Mouse (Mus musculus) spleen, adult 12 weeks (tissue): ENCODE measurements around the gene Plekhh3.
A peak's percentile ranks its signal among the peaks of the same experiment; 100 is the strongest.

Source experiments
- DNase-seq: peaks from one replicate; pipeline ENCODE4 v3.0.0; 2022; ENCODE audit warnings: low spot score

The Plekhh3 gene

GRCm38 (mm10) chr11:101170811-101171610 is at the start of gene Plekhh3:
Plekhh3 (minus strand) TSS chr11:101171351.
- DNase-seq: no peak

DNA sequence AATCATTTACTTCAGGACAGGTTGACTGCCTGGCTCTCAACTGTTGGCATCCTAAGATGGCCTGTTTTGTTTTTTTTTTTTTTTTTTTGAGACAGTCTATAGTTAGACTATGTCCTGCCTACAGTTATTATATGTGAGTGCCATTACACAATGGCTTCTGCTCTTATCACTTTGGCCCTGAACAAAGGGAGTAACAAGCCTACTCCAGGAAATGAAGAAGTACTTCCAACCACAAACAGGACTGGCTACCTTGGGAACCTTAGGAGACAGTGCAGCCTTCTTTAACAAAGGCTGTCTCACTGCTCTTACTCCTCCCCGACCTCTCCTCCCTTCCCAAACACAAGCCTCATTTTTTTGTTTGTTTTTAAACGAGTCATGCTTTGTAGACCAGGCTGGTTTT is 49.7 kb upstream of the Plekhh3 start:
- DNase-seq: no peak

GRCm38 (mm10) chr11:101218436-101219055 is 47.4 kb upstream of the Plekhh3 start:
- DNase-seq: no peak

- DNase-seq: no peak
These were observed 45.8 kb upstream of the Plekhh3 start for GRCm38 (mm10) chr11:101216936-101217335.

DNA sequence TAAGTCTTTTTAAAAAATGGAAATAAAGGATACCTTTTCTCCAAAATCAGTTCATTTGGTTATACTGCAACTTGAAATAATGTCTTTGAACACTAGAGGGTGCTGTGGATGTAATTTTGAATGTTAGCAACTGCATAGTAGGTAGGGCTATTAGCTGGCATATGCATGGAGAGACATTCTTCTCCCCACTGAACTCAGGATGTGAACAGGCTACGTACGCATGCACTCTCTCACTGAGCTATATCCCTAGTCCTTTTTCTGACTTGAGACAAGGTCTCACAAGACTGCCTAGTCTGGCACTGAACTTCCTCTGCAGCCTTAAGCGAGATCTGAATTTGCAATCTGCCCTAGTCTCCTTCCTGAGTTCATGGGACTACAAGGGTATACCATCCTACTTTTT is 40.8 kb upstream of the Plekhh3 start:
- peak; percentile 7 for DNase-seq

DNA sequence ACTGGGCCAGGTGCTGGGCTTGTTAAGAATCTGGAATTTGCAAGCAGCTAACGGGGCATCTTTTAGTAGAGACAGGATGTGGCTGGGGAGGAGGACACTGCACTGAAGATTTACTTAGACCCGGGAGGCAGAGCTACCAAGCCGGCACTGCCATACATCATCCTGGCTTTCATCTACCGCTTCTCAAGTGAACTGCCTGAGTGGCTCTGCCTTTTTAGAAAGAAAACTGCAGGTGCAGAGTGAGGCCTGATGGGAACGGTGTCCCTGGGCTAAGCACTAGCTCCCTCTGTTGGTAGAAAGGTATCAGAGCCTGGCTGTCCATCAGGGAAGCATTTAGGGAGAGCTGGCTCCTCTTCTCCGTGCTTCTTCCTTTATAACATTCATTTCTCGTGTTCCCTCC is 29.8 kb upstream of the Plekhh3 start:
- DNase-seq: no peak

- no peak for DNase-seq
These were observed 28.4 kb upstream of the Plekhh3 start for GRCm38 (mm10) chr11:101199555-101199954.

GRCm38 (mm10) chr11:101196175-101196574 is 25.0 kb upstream of the Plekhh3 start:
- DNase-seq: no peak

- no peak for DNase-seq
These were observed 24.4 kb upstream of the Plekhh3 start for GRCm38 (mm10) chr11:101195571-101195970.

DNA sequence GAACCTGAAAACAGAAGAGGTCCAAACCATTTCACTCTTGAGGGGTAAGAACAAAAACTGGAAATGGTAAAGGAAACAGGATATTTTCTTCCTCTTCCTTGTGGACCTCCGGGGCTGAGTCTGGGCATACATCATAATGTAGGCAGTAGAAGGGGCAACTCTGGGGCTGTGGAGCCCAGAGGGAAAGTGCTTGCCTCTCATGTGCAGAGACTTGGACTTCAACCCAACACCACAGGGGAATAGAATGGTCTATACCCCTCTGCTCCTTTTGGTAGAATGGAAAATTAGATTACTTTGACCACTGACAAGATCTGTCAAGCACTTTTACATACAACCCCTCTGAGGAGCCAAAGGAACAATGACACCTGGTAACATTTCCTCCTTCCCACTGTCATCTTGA is 23.9 kb upstream of the Plekhh3 start:
- DNase-seq: no peak

DNA sequence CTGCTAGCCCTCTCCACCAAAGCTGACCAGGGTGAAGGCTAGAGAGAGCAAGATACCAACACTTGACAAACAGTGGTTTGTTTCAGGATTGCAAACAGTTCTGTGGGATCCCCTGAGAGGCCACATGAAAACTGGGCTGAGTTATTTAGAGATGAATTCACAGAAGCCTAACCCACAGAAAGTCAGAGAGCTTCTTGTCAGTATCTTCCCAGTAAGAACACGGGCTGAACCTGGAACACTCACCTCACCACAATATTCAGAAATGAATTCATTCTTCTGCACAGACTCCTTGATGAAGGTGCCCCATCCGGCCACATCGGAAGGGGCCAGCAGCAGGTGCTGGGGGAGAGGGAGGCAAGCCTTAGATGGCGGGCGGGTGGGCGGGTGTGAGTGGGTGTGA is 23.5 kb upstream of the Plekhh3 start:
- DNase-seq: no peak

DNA sequence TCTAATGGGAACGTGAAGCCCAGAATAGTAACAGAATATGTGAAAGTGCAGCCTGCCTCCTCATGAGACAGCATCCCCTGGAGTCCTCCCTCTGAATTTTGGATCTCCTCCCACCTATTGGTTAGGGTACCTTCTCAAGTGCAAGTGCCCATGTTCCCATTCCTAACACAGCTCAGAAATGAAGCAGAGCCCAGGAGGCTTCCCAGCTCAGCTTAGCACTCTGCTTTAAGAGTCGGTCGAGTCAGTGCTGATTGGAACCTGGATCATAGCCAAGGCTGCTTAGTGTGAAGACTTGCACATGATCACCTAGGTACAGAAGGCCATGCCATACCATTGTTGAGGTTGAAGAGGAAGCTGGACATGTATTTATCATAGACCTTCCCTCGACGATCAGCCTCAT is 23.0 kb upstream of the Plekhh3 start:
- no peak for DNase-seq

DNA sequence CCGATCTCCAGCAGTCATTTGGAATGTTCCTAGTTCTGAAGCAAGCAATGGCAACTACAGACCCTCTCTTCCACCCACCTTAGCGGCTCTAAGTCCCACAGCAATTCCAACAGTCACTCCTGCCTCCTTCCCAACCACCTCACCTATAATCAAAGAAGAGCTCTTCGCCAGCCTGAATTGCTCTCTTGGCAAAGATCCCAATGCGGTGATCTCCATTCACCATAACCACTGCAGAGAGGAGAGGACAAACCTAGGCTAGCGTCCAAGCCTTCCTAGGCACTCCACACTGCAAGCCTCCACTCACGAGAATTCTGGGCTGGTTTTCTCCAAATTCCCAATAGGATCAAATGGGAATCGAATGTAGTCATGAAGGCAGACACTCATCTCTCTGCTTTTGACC is 21.9 kb upstream of the Plekhh3 start:
- DNase-seq: no peak

- no peak for DNase-seq
These were observed 21.5 kb upstream of the Plekhh3 start for GRCm38 (mm10) chr11:101192646-101193045.

GRCm38 (mm10) chr11:101191919-101192470 is 20.8 kb upstream of the Plekhh3 start:
- no peak for DNase-seq

DNA sequence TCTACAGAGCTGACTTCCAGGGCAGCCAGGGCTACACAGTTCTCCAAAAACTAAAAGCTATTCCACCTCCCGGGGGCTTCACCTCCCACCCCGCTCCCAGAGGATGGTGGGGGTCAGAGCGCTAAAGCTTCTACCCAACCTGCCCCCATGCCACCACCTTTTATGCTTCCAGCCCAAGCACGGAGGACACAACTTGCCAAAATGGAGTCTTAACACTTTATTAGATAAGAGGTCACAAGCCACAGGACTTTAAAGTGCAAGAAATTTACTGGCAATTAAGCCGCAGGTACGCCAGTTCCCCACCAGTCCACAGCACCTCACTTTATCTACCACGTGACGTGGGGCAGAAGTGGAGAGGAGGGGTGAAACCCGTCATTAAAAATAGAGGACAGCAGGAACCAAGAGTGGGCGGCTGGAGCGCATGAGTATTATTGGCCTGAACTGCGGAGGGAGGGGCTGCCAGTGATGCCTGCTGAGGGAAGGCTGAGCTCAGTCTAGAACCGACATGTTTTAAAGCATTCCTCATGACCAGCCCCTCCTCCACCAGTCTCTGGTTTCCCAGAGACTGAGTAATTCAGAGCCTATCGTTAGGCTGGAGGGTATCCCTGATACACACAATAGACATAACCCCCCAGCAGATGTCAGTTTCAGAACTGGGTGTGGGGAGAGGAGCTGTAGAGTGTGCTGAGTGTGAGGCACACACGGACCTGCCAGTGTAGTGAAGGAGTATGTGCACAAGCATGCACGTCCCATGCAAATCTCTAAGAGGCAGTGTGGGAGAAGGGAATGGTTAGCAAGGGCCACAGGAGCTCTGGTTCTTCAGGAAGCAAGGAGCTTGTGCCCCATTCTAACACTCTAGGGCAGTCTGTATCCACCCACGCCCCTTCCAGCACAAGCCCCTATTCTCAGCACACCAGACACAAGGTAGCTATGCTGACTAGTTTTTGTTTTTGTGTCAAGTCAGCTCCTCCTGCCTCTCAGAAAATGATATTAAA is 20.1 kb upstream of the Plekhh3 start:
- DNase-seq: no peak

DNA sequence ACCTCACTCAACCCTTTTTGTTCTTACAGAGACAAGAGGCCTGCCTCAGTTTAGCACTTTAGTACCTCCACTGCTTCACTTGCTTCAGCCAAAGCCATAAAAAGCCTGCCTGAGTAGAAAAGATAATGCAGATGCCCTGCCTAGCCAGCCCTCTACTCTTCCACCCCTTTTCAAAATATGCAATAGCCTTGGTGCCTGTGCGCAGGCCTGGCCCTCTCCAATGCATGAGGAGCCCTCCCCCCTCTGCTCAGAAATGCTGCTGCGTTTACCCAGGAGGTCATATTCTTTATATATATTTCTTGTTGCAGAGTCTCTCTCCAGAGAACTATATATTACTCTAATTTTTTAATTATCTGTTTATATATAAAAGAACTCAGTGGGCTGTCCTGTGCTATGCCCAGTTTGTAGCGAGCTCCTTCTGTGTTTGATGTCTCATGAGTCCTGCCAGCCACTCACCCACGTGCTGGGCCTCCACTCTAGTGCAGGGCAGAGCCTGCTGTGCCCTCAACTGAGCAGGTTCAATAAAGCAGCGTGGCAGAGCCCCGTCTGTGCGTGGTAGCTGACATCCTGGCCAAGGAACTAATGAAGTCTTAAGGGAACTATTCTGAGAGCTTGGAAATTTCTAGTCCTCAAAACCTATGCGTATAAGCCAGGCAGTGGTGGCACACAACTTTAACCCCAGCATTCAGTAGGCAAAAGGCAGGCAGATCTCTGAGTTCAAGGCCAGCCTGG is 19.2 kb upstream of the Plekhh3 start:
- no peak for DNase-seq

DNA sequence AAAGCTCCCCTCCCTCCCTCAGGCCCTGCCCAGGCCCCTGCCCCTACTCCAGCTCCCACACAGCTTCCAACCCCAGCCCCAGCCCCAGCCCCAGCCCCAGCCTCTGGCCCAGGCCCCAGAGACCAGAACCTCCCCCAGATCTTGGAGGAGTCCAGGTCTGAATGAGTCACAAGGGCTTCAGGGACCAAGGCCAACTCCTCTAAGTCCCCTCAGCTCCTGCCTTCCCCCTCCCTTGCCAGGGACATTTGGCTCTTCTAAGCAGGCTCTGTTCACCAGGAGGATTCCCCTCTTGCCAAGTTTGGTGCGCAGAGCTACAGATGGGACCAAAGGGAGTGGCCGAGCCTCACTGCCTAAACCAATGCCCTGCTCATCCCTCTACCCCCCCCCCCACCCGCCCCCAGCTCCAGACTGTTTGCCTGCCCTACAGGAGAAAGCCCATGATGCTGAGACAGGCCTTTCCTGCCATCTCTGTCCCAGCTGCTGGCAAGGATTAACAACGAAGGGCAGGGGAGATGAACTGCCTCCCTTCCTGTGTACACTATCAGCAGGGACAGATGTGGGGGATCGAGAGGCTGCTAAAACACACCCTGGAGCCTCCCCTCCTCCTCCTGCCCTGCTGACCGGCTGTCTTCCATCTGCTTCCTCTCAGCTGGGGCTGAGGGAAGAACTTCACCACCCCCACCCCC is 18.5 kb upstream of the Plekhh3 start:
- peak; percentile 43 for DNase-seq

DNA sequence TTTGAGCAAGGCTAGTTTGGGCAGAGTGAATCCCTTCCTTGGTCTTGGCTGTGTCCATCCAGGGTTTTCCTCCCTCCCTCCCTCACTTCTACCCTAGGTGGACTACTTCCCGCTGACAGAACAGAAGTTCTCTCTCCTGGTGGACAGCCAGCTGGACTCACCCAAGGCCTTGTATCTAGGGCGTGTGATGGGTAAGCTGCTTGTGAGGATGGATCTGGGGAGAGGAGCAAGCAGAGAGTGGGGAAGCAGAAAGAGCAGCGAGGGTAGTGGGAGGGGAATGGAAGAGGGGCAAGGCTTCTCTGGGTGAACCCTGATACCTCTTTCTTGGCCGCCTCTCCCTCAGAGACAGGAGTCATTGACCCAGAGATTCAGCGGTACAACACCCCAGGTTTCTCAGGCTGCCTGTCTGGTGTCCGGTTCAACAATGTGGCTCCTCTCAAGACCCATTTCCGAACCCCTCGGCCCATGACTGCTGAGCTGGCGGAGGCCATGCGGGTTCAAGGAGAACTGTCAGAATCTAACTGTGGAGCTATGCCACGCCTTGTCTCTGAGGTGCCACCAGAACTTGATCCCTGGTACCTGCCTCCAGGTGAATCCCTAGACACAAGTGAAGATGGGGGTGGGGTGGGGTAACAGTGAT is 17.1 kb upstream of the Plekhh3 start:
- no peak for DNase-seq

DNA sequence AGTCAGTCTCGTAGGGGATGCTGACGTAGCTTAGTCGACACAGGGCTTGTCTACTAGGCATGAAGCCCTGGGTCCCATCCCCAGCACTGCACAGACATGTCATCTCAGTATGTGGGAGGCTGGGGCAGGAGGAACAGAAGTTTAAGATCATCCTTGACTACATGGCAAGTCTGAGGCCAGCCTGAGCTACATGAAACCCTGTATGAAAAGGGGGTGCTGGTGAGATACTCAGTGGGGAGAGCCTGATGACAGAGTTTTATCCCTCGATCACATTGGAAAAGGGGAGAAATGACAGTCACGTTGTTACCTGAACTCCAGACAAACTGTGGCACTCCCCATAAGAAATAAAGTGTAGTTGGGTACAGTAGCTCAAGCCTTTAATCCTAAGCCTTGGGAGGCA is 16.4 kb upstream of the Plekhh3 start:
- DNase-seq: no peak
